Mouse (Mus musculus) monocyte, adult 2 months (primary cell): ENCODE data around the gene Eif3l.

ENCODE experiments used
- DNase-seq, 2 experiments: peaks; one replicate each; pipeline ENCODE4 v3.0.0; 2022; ENCODE audit warnings: low spot score in 2 of 2, low read depth in 1 of 2

The Eif3l gene

DNA sequence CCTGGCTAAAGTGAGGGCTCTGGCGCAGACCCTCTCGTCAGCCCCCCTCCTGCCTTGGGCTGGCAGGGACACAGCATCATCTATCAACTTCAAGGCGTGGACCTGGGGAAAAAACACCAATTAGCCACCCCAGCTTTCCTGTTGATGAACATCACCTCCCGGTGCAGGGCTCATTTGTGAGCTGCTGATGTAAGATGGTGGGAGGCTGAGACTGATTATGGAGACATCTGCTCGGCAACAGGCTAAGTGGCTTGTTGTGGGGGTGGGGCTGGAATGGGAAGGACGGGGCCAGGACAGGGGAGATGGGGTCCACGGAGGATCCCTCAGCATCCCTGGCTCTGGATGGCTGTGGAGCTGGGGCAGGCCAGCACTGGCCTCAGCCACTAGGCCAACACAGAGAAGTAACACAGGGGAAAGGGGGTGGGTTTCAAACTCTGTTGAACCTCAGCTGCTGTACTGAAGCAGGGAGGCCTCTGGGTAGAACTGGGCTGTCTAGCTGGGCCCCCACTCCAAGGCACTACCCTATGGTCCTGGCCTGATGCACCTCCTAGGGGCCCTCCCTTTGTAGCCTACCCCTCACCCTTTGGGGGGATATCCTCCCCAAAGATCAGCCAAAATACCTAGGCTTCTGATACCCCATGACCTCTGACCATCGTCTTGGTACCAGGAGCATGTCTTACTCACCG lies 24.7 kb upstream of the Eif3l start:
- no peak for DNase-seq

DNA sequence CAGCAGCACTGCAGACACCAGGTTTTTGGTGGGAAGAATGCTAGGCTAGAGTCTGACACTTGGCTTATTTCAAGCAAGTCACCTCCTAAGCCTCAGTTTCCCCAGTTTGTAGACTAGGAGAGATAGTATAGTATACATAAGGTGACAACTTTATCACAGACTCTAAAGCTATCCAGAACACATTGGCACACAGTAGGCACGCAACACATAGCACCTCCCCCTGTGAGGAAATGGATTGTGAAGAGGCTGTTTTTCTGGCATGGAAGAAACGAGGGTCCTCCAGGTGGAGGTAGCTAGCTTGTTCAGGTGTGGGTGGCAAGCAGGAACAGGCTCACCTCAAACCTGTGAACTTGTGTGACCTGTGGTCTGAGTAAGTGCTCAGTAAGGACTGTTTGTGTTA lies 24.0 kb upstream of the Eif3l start:
- no peak for DNase-seq

DNA sequence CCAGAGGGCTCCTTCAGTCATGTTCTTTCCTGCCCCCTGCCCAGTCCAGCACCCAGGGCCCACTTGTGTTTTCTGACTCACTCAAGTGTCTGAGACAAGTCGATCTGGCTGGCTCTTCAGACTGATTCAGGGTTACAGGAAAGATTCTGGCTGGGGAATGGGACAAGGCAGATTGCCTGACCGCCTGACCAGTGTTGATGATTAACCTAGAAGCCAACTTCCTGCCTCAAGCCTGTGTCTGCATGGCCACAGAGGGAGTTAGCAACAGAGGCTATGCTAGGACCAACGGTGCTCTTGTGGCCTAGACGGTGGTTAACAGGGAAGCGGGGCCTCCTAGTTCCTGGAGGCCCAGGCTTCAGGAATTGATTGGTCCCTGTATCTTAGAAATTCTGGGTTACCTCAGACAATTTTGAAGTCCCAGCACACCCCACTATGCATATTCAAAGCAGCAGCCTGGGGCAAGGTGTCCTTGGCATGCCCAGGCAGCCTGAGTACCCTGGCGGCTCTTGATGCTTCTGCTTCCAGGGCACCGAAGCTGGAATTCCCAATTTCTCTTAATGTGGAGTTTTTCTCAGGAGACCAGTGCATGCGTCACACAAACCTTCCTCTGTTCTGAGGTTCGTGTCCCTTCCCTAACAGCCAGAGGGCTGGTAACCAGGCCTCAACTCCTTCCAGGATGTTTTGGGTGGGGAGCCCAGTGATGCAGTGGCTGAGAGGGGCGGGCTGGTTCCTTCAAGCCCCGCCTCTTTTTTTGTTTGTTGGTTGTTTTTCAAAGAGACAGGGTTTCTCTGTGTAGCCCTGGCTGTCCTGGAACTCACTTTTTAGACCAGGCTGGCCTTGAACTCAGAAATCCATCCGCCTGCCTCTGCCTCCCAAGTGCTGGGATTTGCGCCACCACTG lies 23.3 kb upstream of the Eif3l start:
- DNase-seq, result no peak

DNA sequence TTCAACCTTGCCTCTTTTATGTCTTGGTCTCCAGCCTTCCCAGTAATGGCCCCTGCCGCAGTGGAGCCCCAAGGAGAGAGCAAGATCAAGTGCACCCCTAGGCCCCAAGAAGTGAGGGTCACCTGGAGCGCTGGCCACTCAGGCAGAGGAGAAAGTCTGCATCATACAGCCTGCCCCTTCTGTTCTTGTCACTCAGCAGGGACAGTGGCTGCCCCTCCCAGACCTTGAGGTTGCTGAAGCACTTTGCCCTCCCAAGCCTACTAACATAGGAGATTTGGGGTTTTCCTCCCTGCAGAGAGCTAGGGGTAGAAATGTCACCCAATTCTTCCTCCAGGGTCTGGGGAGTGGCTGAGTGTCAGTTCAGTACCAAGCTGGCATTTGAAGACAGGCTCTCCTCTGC lies 22.6 kb upstream of the Eif3l start:
- DNase-seq, result no peak

DNA sequence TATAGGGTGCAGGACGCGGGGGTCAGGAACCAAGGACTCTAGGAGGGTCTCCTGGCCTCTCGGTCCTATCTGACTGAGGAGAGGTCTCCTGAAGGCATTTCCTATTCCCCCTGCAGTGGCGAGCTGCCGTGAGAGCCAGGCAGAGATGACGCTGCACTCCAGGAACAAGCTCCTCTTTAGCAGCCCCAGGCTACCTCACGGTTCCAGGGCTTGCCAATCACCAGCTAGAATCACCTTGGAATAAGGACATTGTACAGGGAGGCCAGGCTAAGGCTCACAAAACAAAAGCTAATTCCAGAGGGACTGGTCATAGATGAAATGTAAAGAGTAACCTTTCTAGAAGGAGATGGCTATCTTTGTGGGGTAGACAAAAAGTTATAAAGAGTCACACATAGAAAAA lies 18.4 kb upstream of the Eif3l start:
- no peak for DNase-seq

DNA sequence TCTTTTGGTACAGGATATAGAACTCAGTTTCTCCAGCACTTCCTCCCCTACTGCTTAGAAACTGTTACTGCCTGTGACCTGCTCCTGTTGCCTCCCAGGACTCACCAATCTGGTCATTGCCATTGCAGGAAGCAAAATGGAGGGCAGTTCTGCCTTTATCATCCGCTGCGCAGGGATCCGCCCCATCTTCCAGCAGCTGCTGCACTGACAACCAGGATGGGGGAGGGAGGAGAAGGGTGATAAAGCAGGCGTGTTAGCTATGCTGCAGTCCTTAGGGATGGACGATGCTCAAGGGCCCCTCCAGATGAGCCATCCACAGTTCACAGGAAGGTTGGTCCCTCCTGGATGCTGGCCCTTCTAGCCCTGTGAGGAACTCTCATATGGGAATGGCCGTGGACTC lies 17.1 kb upstream of the Eif3l start:
- DNase-seq, result no peak

DNA sequence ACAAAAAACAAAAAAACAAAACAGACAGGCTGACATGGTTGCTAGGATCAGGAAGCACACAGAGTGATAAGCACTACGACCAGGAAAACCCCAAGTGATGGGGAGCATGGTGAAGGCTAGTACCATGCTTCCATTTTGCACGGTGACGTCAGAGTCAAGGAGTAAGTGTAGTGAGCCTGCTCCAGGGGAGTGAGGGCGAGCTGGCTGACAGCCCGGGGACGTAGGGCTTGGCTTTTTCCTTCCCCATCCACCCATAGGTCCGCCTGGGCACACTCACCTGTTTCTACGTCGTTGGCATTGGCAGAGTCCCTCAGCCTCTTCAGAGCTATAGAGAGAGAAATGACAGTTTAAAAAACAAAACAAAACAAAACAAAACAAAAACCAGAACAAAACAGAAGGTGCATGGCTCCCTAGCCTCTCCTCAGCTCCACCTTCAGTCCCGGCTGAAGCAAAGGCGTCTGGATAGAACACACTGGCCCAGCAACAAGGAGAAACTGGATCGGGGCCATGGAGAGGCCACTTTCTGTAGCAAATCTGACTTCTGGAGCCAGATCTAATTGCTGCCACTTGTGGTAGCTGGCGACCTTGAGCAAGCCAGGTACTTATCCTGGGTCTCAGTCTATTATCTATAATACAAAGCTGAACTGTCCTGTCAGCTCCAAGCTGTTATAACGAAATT lies 14.0 kb upstream of the Eif3l start:
- no peak for DNase-seq

DNA sequence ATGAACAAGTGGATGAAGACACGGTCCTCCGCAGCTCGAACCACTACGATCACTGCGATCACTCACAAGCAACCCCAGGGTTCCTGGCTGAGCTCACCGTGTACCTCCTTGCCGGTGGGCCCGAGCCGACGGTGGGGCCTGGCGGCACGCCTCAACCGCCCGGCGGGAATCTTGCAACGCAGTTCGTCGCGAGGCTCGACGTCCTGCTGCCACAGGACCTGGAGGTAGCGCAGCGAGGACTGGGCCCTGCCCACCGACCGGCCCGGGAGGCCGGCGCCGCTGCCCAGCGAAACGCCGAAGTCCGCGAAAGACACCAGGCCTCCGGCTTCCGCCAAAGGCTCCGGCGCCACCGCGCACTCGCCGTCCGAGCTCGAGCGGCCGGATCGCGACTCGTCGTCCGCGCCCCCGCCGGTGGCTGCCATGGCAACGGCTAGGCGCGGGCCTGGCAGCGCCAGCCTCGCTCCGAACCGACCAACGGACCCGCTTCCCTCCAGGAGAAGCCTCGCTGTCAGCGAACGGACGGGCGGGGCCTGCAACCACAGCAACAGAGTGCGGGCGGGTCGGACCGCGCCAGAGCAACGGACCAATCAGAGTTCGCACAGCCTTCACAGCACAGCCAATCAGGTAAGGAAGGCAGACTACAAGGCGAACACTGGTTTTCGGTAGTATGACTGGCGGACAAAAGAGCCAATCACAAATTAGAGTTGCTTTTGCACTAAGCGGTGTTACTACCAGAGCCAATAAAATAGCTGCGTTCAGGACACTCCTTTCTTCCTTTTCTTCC lies 12.4 kb upstream of the Eif3l start, which contains the start of gene Ankrd54:
Gene Ankrd54 (minus strand): TSS at position 518 of the 784 bp plus-strand sequence.
- DNase-seq, result peak; percentile 92 to 94

DNA sequence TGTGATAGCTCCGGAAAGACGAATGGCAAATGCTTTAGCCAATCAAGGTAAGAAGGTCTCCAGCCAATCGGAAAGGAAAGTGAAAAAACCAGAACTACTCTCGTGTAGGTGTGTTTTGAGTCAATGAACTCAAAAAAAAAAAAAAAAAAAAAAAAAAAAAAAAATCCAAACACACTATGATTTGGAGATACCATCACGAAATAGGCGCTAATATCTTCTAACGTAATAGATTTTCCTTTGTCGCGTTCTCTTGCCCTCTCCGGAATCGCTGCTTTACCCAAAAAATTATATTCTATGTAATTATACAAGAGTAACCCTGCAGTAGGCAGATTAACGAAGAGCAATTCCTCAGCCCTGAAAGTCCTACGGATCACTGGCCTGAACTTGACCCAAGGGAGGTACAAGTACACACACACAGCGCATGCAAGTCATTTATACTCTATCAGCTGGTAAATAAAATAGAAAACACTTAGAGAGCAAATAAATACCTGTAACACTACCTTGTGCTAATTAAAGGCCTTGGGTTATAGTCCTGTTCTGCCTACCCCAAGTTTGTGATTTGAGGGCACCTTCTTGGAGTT lies 11.7 kb upstream of the Eif3l start:
- no peak for DNase-seq

DNA sequence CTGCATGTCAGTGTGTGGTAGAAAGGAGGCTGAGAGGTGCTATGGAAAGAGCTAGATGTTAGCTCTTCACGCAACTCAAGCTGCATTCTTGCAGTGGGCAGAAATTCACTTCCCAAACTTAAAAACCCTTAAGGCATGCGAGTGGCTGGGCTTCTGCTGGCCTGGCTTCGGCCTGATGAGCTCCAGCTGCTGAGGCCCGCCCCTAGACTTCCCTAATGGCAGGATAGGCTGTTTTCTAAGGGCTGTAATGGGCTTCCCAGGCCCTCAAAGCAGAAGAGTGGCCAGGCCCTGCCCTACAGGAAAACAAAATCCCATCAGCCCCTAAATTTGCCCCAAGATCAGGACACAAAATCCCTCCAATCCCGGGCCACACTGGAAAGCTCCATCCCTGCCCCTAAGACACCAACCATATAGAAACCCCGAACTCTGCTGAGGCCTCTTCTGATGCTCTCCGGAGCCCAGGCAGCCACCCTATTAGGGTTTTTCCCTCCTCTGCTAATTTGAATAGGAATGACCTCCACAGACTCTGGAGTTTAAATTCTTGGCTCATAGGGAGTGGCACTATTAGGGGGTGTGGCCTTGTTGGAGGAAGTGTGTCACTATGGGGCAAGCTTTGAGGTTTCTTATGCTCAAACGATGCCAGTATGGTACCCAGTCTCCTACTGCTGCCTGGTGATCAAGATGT lies 9.8 kb upstream of the Eif3l start:
- no peak for DNase-seq

DNA sequence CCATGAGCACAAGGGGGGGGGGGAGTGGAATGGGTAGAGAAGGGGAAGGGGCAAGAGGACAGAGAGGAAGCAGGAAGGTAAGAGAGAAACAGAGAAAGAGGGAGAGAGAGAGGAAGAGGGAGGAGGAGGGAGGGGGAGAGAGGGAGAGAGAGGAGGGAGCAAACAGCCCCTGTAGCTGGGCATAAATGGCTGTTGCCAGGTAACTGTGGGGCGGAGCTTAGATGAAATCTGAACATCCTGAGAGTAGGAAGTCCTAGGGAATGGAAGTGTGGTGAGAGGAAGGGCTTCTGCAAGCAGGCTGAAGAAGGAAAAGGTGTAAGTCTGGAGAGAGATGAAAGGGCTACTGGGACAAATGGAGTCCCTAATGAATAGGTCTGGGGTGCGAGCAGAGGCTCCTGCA lies 8.7 kb upstream of the Eif3l start:
- DNase-seq, result no peak

DNA sequence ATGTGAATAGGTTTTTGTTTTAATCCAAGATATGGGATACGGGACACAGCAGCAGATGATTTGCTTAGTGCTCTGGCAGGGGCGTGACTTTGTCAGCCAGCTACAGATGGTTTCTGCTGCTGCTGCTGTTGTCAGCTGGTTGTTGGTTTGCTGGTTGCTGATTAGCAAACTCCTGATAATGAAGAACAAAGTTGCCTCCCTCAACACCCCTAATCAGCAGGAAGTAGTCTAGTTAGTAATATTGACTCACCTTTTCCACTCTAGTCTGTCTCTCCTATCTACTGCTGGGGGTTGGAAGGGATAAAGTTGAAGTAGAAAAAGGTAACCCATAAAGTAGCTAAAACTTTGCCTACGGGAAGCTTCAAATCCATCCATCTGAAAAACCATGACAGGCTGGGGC lies 7.3 kb upstream of the Eif3l start:
- DNase-seq, result no peak

DNA sequence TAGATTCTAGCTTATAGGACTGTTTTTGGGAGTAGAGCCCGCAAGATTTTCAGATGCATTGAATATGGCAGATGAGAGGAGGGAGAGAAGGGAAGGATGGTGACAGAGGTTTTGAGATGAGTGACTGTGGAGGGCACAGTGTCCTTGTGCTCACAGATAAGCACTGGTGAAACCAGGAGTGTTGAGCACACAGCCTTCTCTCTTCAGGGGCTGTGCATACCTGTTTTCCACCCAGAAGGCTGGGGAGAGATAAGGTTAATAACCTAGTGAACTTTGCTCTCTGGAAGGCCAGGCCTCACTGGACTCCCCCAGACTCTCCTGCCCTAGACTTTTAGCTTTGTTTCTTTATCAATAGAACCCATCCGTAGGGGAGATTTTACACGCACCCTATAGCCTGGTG lies 6.6 kb upstream of the Eif3l start:
- DNase-seq, result no peak

DNA sequence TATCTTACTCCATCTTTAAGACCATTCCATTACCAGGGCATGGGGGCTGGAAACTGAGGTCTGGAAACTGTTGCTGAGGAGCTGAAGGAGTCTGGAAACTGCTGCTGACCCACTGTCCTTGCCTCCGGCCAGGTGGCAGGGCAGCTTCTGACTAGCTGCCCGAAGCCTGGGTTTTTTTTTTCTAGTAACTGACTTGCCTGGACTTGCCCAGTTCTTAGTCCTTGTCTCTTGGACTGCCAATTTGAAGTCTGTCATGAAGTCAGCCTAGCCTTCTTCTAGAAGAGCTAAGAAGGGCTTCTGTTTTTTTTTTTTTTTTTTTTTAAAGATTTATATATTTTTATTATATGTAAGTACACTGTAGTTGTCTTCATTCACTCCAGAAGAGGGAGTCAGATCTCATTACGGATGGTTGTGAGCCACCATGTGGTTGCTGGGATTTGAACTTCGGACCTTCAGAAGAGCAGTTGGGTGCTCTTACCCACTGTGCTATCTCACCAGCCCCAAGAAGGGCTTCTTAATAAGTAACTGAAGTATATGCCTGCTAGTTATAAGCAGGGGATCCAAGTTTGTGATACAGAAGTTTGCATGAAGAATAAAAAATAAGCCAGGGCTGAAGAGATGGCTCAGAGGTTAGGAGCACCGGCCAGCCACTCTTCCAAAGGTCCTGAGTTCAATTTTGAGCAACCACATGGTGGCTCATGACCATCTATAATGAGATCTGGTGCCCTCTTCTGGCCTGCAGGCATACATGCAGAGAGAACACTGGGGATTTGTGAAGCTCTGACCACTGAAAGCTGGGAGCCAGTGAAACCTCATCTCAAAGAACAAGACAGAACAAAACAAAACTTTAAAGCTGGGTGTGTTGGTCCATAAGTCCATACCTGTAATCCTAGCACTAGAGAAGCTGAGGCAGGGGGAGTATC lies 3.6 kb upstream of the Eif3l start:
- peak in 1 of 2 experiments; percentile 14 for DNase-seq

DNA sequence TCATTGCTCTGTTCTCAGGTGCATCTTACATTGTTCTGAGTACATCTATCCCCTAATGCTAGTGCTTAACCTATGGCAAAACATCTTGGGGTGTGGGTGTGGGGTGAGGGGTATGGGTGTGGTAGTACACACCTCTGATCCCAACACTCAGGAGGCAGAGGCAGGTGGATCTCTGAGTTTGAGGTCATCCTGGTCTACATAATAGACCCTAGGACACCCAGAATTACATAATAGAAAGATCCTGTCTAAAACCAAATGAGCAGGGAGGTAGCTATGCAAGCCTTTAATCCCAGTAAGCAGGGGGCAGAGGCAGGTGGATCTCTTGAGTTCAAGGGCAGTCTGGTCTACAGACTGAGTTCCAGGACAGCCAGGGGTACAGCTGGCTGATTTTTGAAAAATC lies 1.2 kb upstream of the Eif3l start:
- no peak for DNase-seq

DNA sequence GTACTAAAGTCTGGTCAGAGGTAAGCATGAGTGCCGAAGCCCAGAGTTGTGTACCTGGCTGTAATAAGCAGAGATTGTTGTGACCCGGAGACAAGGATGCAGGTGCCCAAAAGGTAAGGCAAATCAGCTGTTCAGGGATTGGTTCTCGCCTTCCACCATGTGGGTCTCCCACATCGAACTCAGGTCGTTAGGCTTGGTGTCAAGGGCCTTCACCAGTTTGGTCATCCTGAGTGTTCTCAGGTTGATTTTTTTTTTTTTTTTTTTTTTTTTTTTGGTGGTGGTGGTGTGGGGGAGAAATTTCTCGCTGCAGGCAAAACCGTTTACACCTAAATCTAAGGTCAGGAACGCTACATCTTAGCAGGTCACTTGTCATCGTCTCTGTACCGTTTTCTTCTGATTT lies 533 bp upstream of the Eif3l start:
- no peak for DNase-seq

DNA sequence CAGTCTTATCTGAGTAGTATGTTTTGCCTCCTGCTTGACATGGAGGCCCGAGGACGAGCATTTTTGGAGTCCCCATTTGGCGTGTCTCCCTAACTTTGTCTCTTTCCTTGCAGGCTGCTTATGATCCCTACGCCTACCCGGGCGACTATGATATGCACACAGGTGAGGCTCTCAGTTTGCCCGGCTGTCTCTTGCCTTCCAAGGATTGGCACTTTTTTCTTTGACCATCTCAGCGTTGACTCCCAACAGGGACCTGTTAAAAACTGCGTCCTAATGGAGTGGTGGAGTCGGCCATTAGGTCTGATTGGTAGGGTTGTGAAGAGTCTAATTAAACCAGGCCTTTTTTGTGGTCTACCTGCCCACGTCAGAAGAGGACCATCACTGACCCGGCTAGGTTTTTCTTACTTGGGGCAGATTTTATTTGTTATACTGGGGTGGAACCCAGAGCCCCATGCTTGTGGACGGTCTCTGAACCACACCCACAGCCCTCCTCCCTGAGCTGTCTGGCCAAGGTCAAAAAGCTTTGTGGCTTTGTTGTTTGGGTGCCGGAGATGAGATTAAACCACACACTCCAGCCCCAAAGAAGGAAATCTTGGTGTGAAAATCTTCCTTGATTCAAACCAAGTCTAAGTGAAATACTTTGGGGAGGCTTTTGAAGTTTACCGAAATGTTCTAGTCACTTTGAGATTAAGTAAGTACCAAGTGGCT lies 833 bp downstream of the Eif3l start:
- DNase-seq, result no peak

DNA sequence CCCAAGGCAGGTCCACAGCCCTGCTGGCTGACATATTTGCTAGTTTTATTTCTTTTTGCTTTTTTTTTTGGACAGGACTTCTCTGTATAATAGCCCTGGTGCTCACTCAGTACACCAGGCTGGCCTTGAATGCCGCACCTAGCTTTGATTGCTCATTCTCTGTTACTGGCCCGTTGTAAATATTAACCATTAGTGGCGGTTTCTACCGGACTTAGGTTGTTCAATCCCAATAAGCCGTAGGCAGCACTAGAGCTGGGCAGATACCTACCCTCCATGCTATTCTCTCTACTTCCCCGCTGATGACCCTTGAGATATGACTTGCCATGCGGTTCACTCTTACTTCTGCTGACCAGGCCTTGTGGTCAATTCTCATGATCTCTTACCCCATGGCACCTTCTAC lies 4.6 kb downstream of the Eif3l start:
- no peak for DNase-seq

DNA sequence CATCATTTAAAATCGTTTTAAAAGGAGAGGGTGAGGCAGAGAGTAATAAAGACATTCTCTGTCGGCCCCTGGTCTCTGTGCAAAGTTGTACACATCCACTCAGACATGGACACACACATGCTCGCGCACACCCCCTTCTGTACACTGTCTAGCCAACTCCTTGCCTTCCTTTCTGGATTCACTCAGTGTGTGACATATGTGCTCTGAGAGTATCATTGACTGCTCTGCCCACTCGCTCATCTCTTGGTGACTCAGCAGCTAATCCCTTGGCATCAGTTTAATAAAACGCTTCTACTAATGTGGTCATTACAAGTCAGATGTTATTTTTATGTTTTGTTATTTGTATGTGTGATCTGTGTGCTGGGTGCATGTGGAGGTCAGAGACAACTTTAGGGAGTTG lies 17.3 kb downstream of the Eif3l start:
- DNase-seq, result no peak
